ENCODE assay signal across 8 mouse cellular contexts in the genomic region with DNA sequence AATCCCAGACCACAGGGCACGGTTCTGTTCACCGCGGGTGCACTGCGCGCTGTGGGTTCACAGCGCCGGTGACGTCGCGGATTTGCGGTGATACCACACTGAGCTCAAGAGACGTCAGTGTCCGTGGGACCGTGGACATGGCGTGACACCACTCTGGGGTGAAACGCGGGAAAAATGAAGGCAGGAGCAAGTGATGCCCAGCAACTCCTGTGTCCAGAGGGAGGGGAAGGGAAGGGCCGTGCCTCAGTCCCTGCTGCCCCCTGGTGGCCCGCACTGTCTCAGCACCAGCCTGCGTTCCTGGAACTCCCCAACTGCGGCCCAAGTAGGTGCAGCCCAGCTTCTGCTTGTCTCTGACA. TPM values are rescaled to one million over a fixed set of nuclear protein-coding genes. Genes with fewer than 3 reads are reported as not detected.
DNase-seq lines count a peak whose midpoint lies in the region; ATAC-seq and TF ChIP-seq lines count a peak whose summit lies in the region.

No protein-coding gene starts in this region.

- TF ChIP-seq EP300 in MEL (IDR thresholded peaks at IDR 0.05; ENCODE audit: low read depth in 1 of 2, low read length in 2 of 2): no peak

- H3K27ac ChIP-seq in MEL (ENCODE audit: control insufficient read depth, low read depth, low read length): no peak overlapping the region
- H3K27ac ChIP-seq in hindbrain, embryonic 10.5 days: peak overlapping the region; percentile 75
- no peak overlapping the region; the same call in 1 of the 2 replicates for H3K27ac ChIP-seq in lung, embryonic 15.5 days
- no peak overlapping the region for H3K27ac ChIP-seq in thymus, adult 2 months (ENCODE audit: control insufficient read depth, insufficient read depth, low read length)

- H3K36me3 ChIP-seq in MEL (ENCODE audit: control insufficient read depth in 1 of 2, insufficient read depth in 2 of 2, low read length in 2 of 2): no peaks in the 10 kb centered on the region
- H3K36me3 ChIP-seq in hindbrain, embryonic 10.5 days: peaks cover 6% of the 10 kb centered on the region; the same call in 1 of the 2 replicates
- H3K36me3 ChIP-seq in lung, embryonic 15.5 days: no peaks in the 10 kb centered on the region
- peaks cover 6% of the 10 kb centered on the region for H3K36me3 ChIP-seq in thymus, adult 2 months (ENCODE audit: control insufficient read depth, insufficient read depth, low read length)

- no peaks in the 10 kb centered on the region for H3K79me2 ChIP-seq in MEL (ENCODE audit: control insufficient read depth, insufficient read depth, low read length, poor library complexity)

- no peak overlapping the region for H3K4me3 ChIP-seq in MEL (ENCODE audit: control insufficient read depth in 1 of 2, insufficient read depth in 1 of 2, low read depth in 2 of 2, low read length in 2 of 2)
- H3K4me3 ChIP-seq in hindbrain, embryonic 10.5 days: peak overlapping the region; percentile 53
- H3K4me3 ChIP-seq in lung, embryonic 15.5 days: peak overlapping the region; percentile 31
- peak overlapping the region; percentile 31 for H3K4me3 ChIP-seq in thymus, adult 2 months (ENCODE audit: control insufficient read depth, insufficient read depth, low read length)

- TF ChIP-seq RAD21 in MEL (IDR thresholded peaks at IDR 0.05; ENCODE audit: low read depth, low read length): peak; percentile 97

- WGBS in hindbrain, embryonic 10.5 days: 2% methylated on average over 21 of the region's 21 CpGs
- 2% methylated on average over 21 of the region's 21 CpGs for WGBS in lung, embryonic 15.5 days
- under 1% methylated on average over 21 of the region's 21 CpGs for WGBS in thymus, adult 2 months

- peak overlapping the region; percentile 79 for H3K4me2 ChIP-seq in lung, embryonic 15.5 days

- no peak overlapping the region for H3K9ac ChIP-seq in MEL (ENCODE audit: control insufficient read depth, low read depth, low read length, poor library complexity, severe bottlenecking)
- peak overlapping the region; percentile 30 for H3K9ac ChIP-seq in lung, embryonic 15.5 days

- peak; percentile 92 to 99 (median 97) for TF ChIP-seq CTCF in MEL (IDR thresholded peaks at IDR 0.05 in 2 of 3, conservative IDR thresholded peaks at IDR 0.05 in 1 of 3; ENCODE audit: control insufficient read depth in 1 of 3, insufficient read depth in 1 of 3, low read depth in 2 of 3, low read length in 3 of 3, poor library complexity in 1 of 3, severe bottlenecking in 1 of 3)
- peak; percentile 98 for TF ChIP-seq CTCF in thymus, adult 2 months (IDR thresholded peaks at IDR 0.05; ENCODE audit: borderline replicate concordance, control insufficient read depth, extremely low read depth, insufficient read depth, low read length, poor library complexity)

- DNase-seq in MEL (ENCODE audit: low read depth, low spot score): peak; percentile 76
- peak; percentile 84 for DNase-seq in cerebellum, adult 8-10 months
- peak; percentile 87 for DNase-seq in hindbrain, embryonic 10.5 days (ENCODE audit: low spot score)
- peak; percentile 72 for DNase-seq in layer of hippocampus, adult 9-10 months (ENCODE audit: low spot score)
- peak; percentile 72 for DNase-seq in ovary, adult 18-20 months (ENCODE audit: low spot score)
- peak; percentile 91 for DNase-seq in thymus, adult 2 months

- H3K4me1 ChIP-seq in MEL (ENCODE audit: control insufficient read depth in 1 of 2, insufficient read depth in 2 of 2, low read length in 2 of 2): peaks cover 0 to 4% of the 10 kb centered on the region in 2 experiments; a peak in 1 of 4 replicates
- peaks cover 10% of the 10 kb centered on the region; the same call in 1 of the 2 replicates for H3K4me1 ChIP-seq in hindbrain, embryonic 10.5 days (replicated peaks)
- H3K4me1 ChIP-seq in lung, embryonic 15.5 days: peaks cover 34% of the 10 kb centered on the region
- peaks cover 65% of the 10 kb centered on the region for H3K4me1 ChIP-seq in thymus, adult 2 months (replicated peaks; ENCODE audit: control insufficient read depth, insufficient read depth, low read length)

- ATAC-seq in frontal cortex, adult (ENCODE audit: low TSS enrichment): peak; percentile 92
- ATAC-seq in lung, embryonic 15.5 days (ENCODE audit: borderline replicate concordance, extremely low read depth, low FRiP score, low TSS enrichment): peak; percentile 51

- no peak for TF ChIP-seq POLR2A in MEL (IDR thresholded peaks at IDR 0.05; ENCODE audit: control insufficient read depth in 1 of 2, insufficient read depth in 1 of 2, low read depth in 1 of 2, low read length in 2 of 2, poor library complexity in 1 of 2)
- no peak for TF ChIP-seq POLR2A in thymus, adult 2 months (IDR thresholded peaks at IDR 0.05; ENCODE audit: control insufficient read depth, extremely low read depth, insufficient read depth, low read length, poor library complexity)

- H3K27me3 ChIP-seq in MEL (ENCODE audit: control insufficient read depth in 1 of 2, insufficient read depth in 2 of 2, low read length in 2 of 2): no peaks in the 10 kb centered on the region
- peaks cover 9% of the 10 kb centered on the region; the same call in 1 of the 2 replicates for H3K27me3 ChIP-seq in hindbrain, embryonic 10.5 days (ENCODE audit: insufficient read depth, poor library complexity, severe bottlenecking)
- H3K27me3 ChIP-seq in lung, embryonic 15.5 days: no peaks in the 10 kb centered on the region
- no peaks in the 10 kb centered on the region for H3K27me3 ChIP-seq in thymus, adult 2 months (ENCODE audit: control insufficient read depth, insufficient read depth, low read length)

- H3K9me3 ChIP-seq in MEL (replicated peaks; ENCODE audit: insufficient read depth, low read length): no peaks in the 10 kb centered on the region
- H3K9me3 ChIP-seq in hindbrain, embryonic 10.5 days: no peaks in the 10 kb centered on the region
- no peaks in the 10 kb centered on the region for H3K9me3 ChIP-seq in lung, embryonic 15.5 days

TF ChIP-seq in MEL, 35 proteins besides CTCF, POLR2A, EP300 and RAD21:
- TF ChIP-seq SMC3 (IDR thresholded peaks at IDR 0.05; ENCODE audit: low read depth, low read length) (peak; percentile 99), ZKSCAN1 (IDR thresholded peaks at IDR 0.05; ENCODE audit: low read depth, low read length) (no peak), E2F4 (IDR thresholded peaks at IDR 0.05; ENCODE audit: borderline replicate concordance, low read depth, low read length) (no peak), TCF12 (IDR thresholded peaks at IDR 0.05; ENCODE audit: low read depth, low read length) (0 out of 2 replicates have a peak, but pooled peaks have one; percentile 6), NELFE (IDR thresholded peaks at IDR 0.05; ENCODE audit: low read depth, low read length) (no peak), JUND (IDR thresholded peaks at IDR 0.05; ENCODE audit: low read depth, low read length) (no peak), ZMIZ1 (IDR thresholded peaks at IDR 0.05; ENCODE audit: low read depth, low read length) (no peak), POLR2AphosphoS5 (IDR thresholded peaks at IDR 0.05; ENCODE audit: borderline replicate concordance, low read depth, low read length) (no peak), ZC3H11A (IDR thresholded peaks at IDR 0.05; ENCODE audit: low read depth, low read length) (peak; percentile 99), BHLHE40 (IDR thresholded peaks at IDR 0.05; ENCODE audit: borderline replicate concordance, low read depth, low read length) (0 out of 2 replicates have a peak, but pooled peaks have one; percentile 10), MAZ (IDR thresholded peaks at IDR 0.05; ENCODE audit: low read depth, low read length) (0 out of 2 replicates have a peak, but pooled peaks have one; percentile 21)

RNA-seq across cellular contexts. Expression of a gene that starts 21.9 kb away (rescaled TPM):
- total RNA-seq in MEL (2012; rRNA removed): not detected in 2 replicates
- under 1 TPM in 1 of 2 experiments, not detected in 1; 0.06 TPM for polyA plus RNA-seq in MEL (2012; ENCODE audit: insufficient read depth in 1 of 2, insufficient read length in 2 of 2, low read depth in 1 of 2, low replicate concordance in 2 of 2, missing spikeins in 1 of 2)
- polyA plus RNA-seq in hindbrain, embryonic 10.5 days (2016; fragmentation: Nextera tagmentation; extraction: Ambion mirVana): 0.41 and 0.49 TPM in 2 replicates
- polyA plus RNA-seq in lung, embryonic 15.5 days (2015; fragmentation: Nextera tagmentation; extraction: Ambion mirVana): 0.30 and 0.74 TPM in 2 replicates
- polyA plus RNA-seq in thymus, adult 2 months (2012; rRNA removed): 177 and 188 TPM in 2 replicates

RNA-seq across cellular contexts. Expression of a gene that starts 29.4 kb away (rescaled TPM):
- 2.9 and 3.6 TPM in 2 replicates for total RNA-seq in MEL (2012; rRNA removed)
- polyA plus RNA-seq in MEL (2012; ENCODE audit: insufficient read depth in 1 of 2, insufficient read length in 2 of 2, low read depth in 1 of 2, low replicate concordance in 2 of 2, missing spikeins in 1 of 2): 1 to 10 TPM in 1 of 2 experiments, not detected in 1; 5.0 TPM
- 5.8 and 7.2 TPM in 2 replicates for polyA plus RNA-seq in hindbrain, embryonic 10.5 days (2016; fragmentation: Nextera tagmentation; extraction: Ambion mirVana)
- polyA plus RNA-seq in lung, embryonic 15.5 days (2015; fragmentation: Nextera tagmentation; extraction: Ambion mirVana): 15.3 and 16.5 TPM in 2 replicates
- 141 and 189 TPM in 2 replicates for polyA plus RNA-seq in thymus, adult 2 months (2012; rRNA removed)

Comparison
In these comparisons a context has a peak if more than half of its experiments do, and no peak if none do; other contexts are left out.
1. H3K4me3 ChIP-seq: peak in hindbrain, embryonic 10.5 days (single experiment), lung, embryonic 15.5 days (single experiment) and thymus, adult 2 months (single experiment); none in MEL (0 of 2).
2. RNA of a gene that starts 21.9 kb away (polyA plus RNA-seq): 177 to 188 TPM in thymus, adult 2 months; 0.30 to 0.74 TPM in lung, embryonic 15.5 days, 0.41 to 0.49 TPM in hindbrain, embryonic 10.5 days and 0.06 TPM in MEL; every median in the first group is over 100 times any median in the second.
3. Peak in every context shown above with its lines, with median percentiles within 50 percentile points of each other: DNase-seq.